Mouse (Mus musculus) kidney, postnatal 10 days (tissue): Measurements from ENCODE around the gene Rfpl4.
"Not testable (repeated sequence)": the region's sequence is repeated elsewhere in the genome, so short reads cannot be mapped to it uniquely, and the experiment has no call there.

ENCODE experiments used
- DNase-seq: peaks from one replicate; pipeline ENCODE4 v3.0.0; 2021; ENCODE audit warnings: mixed read lengths

Gene Rfpl4

GRCm38 (mm10) chr7:5080010-5080751 lies 36.6 kb downstream of the Rfpl4 start, which contains the start of gene Epn1:
Epn1 (plus strand) TSS chr7:5080235.
- peak; percentile 99 for DNase-seq

DNA sequence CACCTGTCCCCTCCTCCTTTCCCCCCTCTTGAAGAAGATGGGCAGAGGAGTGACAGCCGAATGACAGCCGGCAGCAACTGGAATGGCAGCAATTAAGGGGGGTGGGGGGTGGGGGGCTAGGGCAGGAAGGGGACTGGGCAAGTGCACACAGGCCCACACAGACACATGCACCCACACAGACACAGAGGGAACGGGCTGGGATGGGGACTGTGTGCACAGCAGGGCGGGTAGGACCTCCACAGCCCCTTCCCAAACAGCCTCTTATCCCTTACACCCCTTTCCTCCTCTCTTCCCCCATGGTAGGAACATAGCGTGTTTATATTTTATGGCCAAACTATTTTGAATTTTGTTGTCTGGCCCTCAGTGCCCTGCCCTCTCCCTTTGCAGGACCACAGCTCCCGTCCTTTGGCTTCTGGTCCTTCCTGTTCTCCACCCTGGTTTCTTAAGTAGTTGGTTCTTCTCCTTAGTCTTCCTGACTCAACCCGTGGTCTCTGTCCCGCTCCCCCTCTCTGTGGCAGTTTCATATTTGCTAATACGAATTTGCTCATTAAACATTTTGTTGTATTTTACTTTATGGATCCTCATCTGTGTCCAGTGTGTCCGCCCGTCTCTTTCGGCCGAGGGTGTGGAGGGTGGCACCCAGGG lies 37.3 kb downstream of the Rfpl4 start:
- not testable (repeated sequence) for DNase-seq

DNA sequence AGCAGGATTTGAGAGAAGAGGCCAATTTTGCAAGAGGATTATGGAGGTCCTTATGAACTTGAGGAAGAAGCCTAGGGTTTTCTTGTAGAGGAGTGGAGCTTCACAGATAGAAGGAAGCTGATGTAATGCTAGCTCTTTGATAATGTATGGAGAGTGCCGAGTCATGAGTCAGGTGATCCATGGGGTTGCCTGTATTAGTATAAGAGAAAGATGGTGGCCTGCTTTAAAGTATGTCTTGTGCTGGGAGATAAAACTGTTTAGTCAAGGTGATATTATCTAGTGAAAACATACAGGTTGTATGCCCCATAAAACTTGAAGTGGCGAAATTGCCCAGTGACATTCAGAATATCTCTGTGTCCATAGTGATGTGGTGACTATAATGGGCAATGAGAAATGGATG lies 39.8 kb downstream of the Rfpl4 start:
- DNase-seq, result no peak

DNA sequence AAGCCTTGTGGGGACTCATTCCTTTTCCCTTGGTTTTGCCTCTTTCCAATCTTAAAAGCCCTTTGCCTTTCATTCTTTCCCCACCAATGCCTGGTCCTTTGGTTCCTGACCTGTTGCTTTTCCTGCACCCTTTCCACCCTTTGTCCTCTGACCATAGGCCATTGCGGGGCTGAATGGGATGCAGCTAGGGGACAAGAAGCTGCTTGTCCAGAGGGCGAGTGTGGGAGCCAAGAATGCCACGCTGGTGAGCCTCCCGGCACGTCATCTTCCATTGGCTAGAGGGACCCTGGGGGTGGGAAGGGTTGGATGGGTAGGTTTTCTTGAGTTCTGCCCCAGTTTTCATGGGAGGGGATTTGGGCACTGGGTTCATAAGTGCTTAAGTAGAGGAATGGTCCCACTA lies 41.8 kb downstream of the Rfpl4 start:
- no peak for DNase-seq

DNA sequence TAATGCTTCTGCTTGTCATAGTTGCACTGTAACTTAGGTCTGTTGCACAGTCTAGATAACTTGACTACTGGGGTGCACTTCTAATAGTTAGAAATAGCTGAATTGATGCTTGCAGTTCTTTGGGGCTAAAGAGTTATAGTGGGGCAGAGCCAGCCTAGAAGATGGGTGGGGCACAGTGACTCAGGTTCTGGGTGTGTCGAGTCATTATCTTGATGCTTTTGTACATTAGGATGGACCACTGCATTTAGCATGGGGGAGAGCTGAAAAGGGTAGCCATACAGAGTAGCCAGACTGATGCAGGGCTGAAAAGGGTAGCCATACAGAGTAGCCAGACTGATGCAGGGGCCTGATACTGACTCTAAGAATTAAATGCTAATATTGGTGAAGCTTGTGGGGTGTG lies 43.2 kb downstream of the Rfpl4 start:
- no peak for DNase-seq

DNA sequence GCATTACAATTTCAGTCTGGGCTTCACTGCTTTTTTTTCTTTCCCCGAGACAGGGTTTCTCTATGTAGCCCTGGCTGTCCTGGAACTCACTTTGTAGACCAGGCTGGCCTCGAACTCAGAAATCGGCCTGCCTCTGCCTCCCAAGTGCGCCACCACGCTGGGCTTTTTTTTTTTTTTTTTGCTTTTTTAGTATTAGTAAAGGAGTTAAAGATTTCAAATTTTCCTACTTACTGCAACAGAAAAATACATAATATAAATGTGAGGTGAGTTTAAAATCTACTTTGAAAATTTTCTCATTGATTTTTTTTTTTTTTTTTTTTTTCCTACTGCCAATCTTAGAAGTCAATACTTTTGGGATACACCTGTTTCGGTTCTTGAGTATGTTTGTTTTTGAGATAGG lies 51.9 kb downstream of the Rfpl4 start:
- DNase-seq, result no peak

GRCm38 (mm10) chr7:5062360-5063001 lies 54.3 kb downstream of the Rfpl4 start:
- DNase-seq, result peak; percentile 83

DNA sequence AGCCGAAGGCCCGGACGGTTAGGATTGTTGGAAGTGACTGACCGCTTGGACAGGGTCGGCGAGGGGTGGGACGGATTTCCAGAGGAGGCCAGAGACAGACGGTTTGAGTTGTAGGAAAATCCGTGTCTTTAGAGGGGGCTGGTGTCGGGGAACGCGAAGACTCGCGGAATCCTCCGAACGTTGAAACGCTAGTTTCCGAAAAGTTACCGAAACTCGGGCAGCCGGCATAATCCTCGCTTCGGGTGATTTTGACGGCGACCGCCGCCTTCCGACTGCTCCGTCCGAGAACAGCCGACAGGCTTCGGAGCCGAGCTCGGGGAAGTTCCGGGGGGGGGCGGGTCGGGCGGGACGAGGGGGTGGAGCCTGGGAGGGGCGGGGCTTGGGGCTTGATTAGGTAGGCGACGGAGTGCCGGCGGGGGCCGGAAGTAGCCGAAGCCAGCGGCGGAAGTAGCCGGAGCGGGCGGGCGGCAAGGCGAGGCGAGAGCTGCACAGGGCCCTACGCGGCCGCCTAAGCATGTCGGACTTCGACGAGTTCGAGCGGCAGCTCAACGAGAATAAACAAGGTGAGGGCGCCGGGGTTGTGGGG lies 54.9 kb downstream of the Rfpl4 start, which contains the start of gene U2af2:
TSS of gene U2af2 (plus strand) at position 370 of the 586 bp plus-strand sequence.
- peak; percentile 98 for DNase-seq

DNA sequence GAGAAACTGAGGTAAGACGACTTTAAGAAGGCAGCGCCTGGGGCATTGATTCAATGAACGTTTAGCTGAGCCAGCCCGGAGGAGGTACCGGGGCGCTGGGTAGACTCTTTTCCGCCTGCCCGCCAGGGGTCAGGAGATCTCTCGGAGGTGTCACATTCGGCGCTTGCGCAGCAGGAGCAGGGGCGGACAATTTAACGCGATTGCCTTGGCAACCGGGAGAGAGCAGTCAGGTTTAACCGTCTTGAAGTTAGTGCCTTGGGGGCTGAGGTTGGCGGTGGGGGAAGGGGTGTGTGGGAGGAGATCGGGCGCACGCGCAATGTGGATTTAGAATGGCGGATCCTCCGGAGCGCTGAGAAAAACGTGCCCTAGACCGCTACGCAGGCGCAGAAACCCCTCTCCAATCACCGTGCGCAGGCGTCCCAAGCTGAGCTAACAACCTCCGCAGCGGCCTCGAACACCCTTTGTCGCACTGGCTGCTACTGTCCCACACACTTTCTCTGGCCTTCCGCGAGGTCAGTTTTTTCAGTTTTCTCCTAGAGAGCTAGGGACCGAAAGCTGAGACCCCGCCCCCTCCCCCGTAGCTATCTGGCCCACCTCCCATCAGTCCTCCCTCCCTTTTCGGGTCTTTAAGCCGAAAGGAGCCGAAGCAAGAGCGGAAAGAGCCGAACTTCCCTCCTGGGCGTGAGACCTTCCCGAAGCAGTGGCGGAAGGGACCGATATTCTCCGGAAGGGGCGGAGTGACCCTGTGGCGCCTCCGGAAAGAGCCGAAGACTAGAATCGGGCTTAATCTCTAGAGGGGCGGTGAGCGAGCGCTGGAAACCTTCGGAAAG lies 55.6 kb downstream of the Rfpl4 start:
- peak; percentile 99 for DNase-seq

DNA sequence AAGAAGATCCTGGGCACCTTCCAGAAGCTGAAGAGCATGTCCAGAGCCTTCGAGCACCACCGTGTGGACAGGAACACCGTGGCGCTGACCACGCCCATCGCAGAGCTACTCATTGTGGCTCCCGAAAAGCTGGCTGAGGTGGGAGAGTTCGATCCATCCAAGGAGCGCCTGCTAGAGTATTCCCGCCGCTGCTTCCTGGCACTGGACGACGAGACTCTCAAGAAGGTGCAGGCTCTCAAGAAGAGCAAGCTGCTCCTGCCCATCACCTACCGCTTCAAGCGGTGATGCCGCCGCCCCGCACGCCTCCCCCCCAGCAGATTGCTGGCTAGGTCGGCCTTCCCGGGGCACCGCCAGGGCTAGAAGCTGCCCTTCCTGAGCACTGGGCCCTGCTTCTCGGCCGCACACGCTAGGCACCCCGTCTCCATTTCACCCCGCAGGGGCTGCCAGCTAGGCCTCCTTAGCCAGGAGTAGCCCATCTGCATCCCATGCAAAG lies 56.5 kb downstream of the Rfpl4 start:
- DNase-seq, result peak; percentile 90
